Mouse (Mus musculus) G1E (cell line): ENCODE data around the gene Kcna10.

Experiments
- CTCF ChIP-seq: IDR thresholded peaks from 2 replicates; pipeline ENCODE4 v1.5.1; 2012; ENCODE audit warnings: low read depth, low read length, inconsistent platforms, mixed read lengths
- POLR2AphosphoS5 ChIP-seq: IDR thresholded peaks from 2 replicates; pipeline ENCODE4 v1.6.1; 2012; ENCODE audit warnings: low read depth, low read length, inconsistent platforms; ENCODE audit not compliant: insufficient replicate concordance

- TF ChIP-seq POLR2AphosphoS5 (no peak), CTCF (no peak)
These were observed 31.8 kb downstream of the Kcna10 start for GRCm38 (mm10) chr3:107214606-107215005.
